Mouse (Mus musculus) E14TG2a.4 (cell line): ENCODE data around the gene Gm15217.

Experiments used
- CTCF ChIP-seq: conservative IDR thresholded peaks from 2 replicates; pipeline ENCODE4 v1.5.1; 2014; ENCODE audit warnings: low read length
- NANOG ChIP-seq: IDR thresholded peaks from 2 replicates; pipeline ENCODE4 v1.6.1; 2014; ENCODE audit warnings: borderline replicate concordance, low read length, mixed read lengths
- POU5F1 ChIP-seq: IDR thresholded peaks from 2 replicates; pipeline ENCODE4 v1.6.1; 2014; ENCODE audit warnings: low read length, borderline replicate concordance

GRCm38 (mm10) chr14:46386478-46387356 is 7.5 kb downstream of the Gm15217 start:
- no peak for TF ChIP-seq CTCF
- no peak for TF ChIP-seq POU5F1
- TF ChIP-seq NANOG: no peak
